Mouse (Mus musculus) lung, adult 2 months (tissue): ENCODE results near the gene Ncapd2. TPM values are rescaled to one million over a fixed set of nuclear protein-coding genes. Genes with fewer than 3 reads are reported as not detected.
"Not testable (repeated sequence)": the region's sequence is repeated elsewhere in the genome, so short reads cannot be mapped to it uniquely, and the experiment has no call there.

Source experiments
- DNase-seq: peaks from one replicate; pipeline ENCODE4 v3.0.0; 2022
- H3K4me1 ChIP-seq: fragments of 200-500 bp; 2 replicates; pipeline ENCODE4 v1.6.1; 2011; ENCODE audit warnings: low read length; ENCODE audit not compliant: control insufficient read depth, insufficient read depth
- H3K4me3 ChIP-seq: fragments of 200-500 bp; replicated peaks from 2 replicates; pipeline ENCODE3; 2011; ENCODE audit warnings: low read depth, mild to moderate bottlenecking, control low read depth, low read length; ENCODE audit errors: extremely low read depth
- CTCF ChIP-seq: fragments of 200-500 bp; IDR thresholded peaks from 2 replicates; pipeline ENCODE4 v1.5.1; 2011; ENCODE audit warnings: mild to moderate bottlenecking, low read length, control low read depth; ENCODE audit not compliant: insufficient read depth
- POLR2A ChIP-seq: fragments of 200-500 bp; IDR thresholded peaks from 2 replicates; pipeline ENCODE4 v1.6.1; 2011; ENCODE audit warnings: low read depth, mild to moderate bottlenecking, control low read depth, low read length, borderline replicate concordance; ENCODE audit errors: extremely low read depth
- WGBS: fragments of 180-500 bp; shearing (Covaris S2); methylation state at CpG from one replicate; pipeline ENCODE4 v1.1.7; 2018; 5-methylcytosine and 5-hydroxymethylcytosine counted together
- polyA plus RNA-seq: library from polyadenylated mRNA; depleted of rRNA; stranded (reverse); fragments of >200 nt; gene quantifications from 2 replicates; pipeline ENCODE4 v1.2.3, GENCODE M21; 2012

Gene Ncapd2
- polyA plus RNA-seq, 1 experiment, result 34.2 TPM

- WGBS, result 27% methylated on average over 10 of the region's 10 CpGs
- no peak for DNase-seq
- H3K4me3 ChIP-seq, result peak overlapping the region; percentile 62
- H3K4me1 ChIP-seq, result peaks cover 9% of the 10 kb centered on the region
- TF ChIP-seq CTCF (no peak), POLR2A (no peak)
Measured at GRCm38 (mm10) chr6:125166861-125167650, 24.4 kb downstream of the Ncapd2 start.

GRCm38 (mm10) chr6:125166051-125166751 lies 25.3 kb downstream of the Ncapd2 start, which contains the start of gene Gapdh:
TSS of gene Gapdh (minus strand) at chr6:125166467.
- Histone ChIP-seq H3K4me3 (peak within 1 kb of the TSS; percentile 85), H3K4me1 (peaks cover 9% of the 10 kb centered on the region)
- DNase-seq, result peak; percentile 82
- no peak for TF ChIP-seq CTCF
- TF ChIP-seq POLR2A, result peak; percentile 74; the same call in 1 of the 2 replicates
- WGBS, result 1% methylated on average over 16 of the region's 18 CpGs

- Histone ChIP-seq H3K4me1 (peaks cover 9% of the 10 kb centered on the region), H3K4me3 (peak overlapping the region; percentile 85)
- peak; percentile 97 for DNase-seq
- 2% methylated on average over 36 of the region's 36 CpGs for WGBS
- TF ChIP-seq CTCF (no peak), POLR2A (peak; percentile 99)
Measured at GRCm38 (mm10) chr6:125165328-125165891, 26.1 kb downstream of the Ncapd2 start.

- WGBS, result under 1% methylated on average over 39 of the region's 39 CpGs
- DNase-seq, result peak; percentile 68
- Histone ChIP-seq H3K4me3 (peak overlapping the region; percentile 85), H3K4me1 (peaks cover 9% of the 10 kb centered on the region)
- TF ChIP-seq CTCF (no peak), POLR2A (no peak)
Measured at GRCm38 (mm10) chr6:125164672-125165327, 26.7 kb downstream of the Ncapd2 start.

GRCm38 (mm10) chr6:125163801-125164657 lies 27.5 kb downstream of the Ncapd2 start:
- H3K4me1 ChIP-seq, result peaks cover 9% of the 10 kb centered on the region
- H3K4me3 ChIP-seq, result peak overlapping the region; percentile 85
- no peak for TF ChIP-seq CTCF
- no peak for TF ChIP-seq POLR2A
- 26% methylated on average over 20 of the region's 20 CpGs for WGBS
- DNase-seq, result no peak

- DNase-seq, H3K4me1 ChIP-seq, H3K4me3 ChIP-seq: not testable (repeated sequence)
- 73% methylated on average over 13 of the region's 16 CpGs for WGBS
Measured at GRCm38 (mm10) chr6:125162615-125163305, 28.7 kb downstream of the Ncapd2 start.

- 4% methylated on average over 4 of the region's 5 CpGs for WGBS
- not testable (repeated sequence) for H3K4me1 ChIP-seq, H3K4me3 ChIP-seq
- peak; percentile 63 for DNase-seq
- TF ChIP-seq CTCF, result peak; percentile 27; the same call in 1 of the 2 replicates
Measured at GRCm38 (mm10) chr6:125161971-125162370, 29.5 kb downstream of the Ncapd2 start.
